Mouse (Mus musculus) lung, embryonic 14.5 days (tissue): Measurements from ENCODE around the gene Prmt7. TPM values are rescaled to one million over a fixed set of nuclear protein-coding genes. Genes with fewer than 3 reads are reported as not detected.

Experiments used
- ATAC-seq: fragments of 200-750 bp; cut with Nextera tagmentation; 2 replicates; pipeline ENCODE4 v1.8.0; 2017; ENCODE audit warnings: mild to moderate bottlenecking, moderate TSS enrichment, moderate library complexity; ENCODE audit not compliant: insufficient read depth
- DNase-seq: peaks from one replicate; pipeline ENCODE4 v3.0.0-alpha.2; 2015
- H3K27ac ChIP-seq: fragments of 300-500 bp; sonication (generic); 2 replicates; pipeline ENCODE4 v1.5.1; 2014; ENCODE audit warnings: low read depth, mild to moderate bottlenecking, moderate library complexity
- H3K27me3 ChIP-seq: fragments of 300-500 bp; sonication (generic); 2 replicates; pipeline ENCODE4 v1.6.1; 2014; ENCODE audit warnings: low read length, control low read depth; ENCODE audit not compliant: insufficient read depth
- H3K36me3 ChIP-seq: fragments of 300-500 bp; sonication (generic); 2 replicates; pipeline ENCODE4 v1.6.1; 2014; ENCODE audit warnings: control low read depth; ENCODE audit not compliant: insufficient read depth
- H3K4me1 ChIP-seq: fragments of 300-500 bp; sonication (generic); 2 replicates; pipeline ENCODE4 v1.6.1; 2014; ENCODE audit warnings: antibody characterized with exemption, control low read depth; ENCODE audit not compliant: insufficient read depth
- H3K4me2 ChIP-seq: fragments of 300-500 bp; sonication (generic); 2 replicates; pipeline ENCODE4 v1.6.1; 2014; ENCODE audit warnings: mild to moderate bottlenecking
- H3K4me3 ChIP-seq: fragments of 300-500 bp; sonication (generic); 2 replicates; pipeline ENCODE4 v1.5.1; 2014; ENCODE audit warnings: low read depth, low read length
- H3K9ac ChIP-seq: fragments of 300-500 bp; sonication (generic); 2 replicates; pipeline ENCODE4 v1.6.1; 2014
- H3K9me3 ChIP-seq: fragments of 300-500 bp; sonication (generic); 2 replicates; pipeline ENCODE4 v1.6.1; 2016; ENCODE audit warnings: low read depth, low read length, control low read depth
- CTCF ChIP-seq: IDR thresholded peaks from 2 replicates; pipeline ENCODE4 v1.5.1; 2016; ENCODE audit warnings: antibody characterized with exemption, low read depth
- WGBS: fragments of 180-500 bp; shearing (Covaris S2); extraction: QIAGEN DNeasy Blood & Tissue Kit; methylation state at CpG from one replicate; pipeline ENCODE4 v1.1.7; 2014; 5-methylcytosine and 5-hydroxymethylcytosine counted together
- polyA plus RNA-seq: library from polyadenylated mRNA; unstranded; fragments of >200 nt; fragmentation: Nextera tagmentation; extraction: Ambion mirVana; gene quantifications from 2 replicates; pipeline ENCODE4 v1.2.1, GENCODE M21; 2014

Prmt7 gene
- polyA plus RNA-seq, 1 experiment from 2014 or later, result 53.9 TPM

GRCm38 (mm10) chr8:106300739-106301715, 90.3 kb downstream of the Prmt7 start:
- Histone ChIP-seq H3K4me3 (no peak overlapping the region), H3K4me1 (no peaks in the 10 kb centered on the region), H3K9me3 (no peaks in the 10 kb centered on the region), H3K27ac (no peak overlapping the region), H3K9ac (no peak overlapping the region), H3K4me2 (no peak overlapping the region), H3K36me3 (no peaks in the 10 kb centered on the region), H3K27me3 (no peaks in the 10 kb centered on the region)
- ATAC-seq, result no peak
- 61% methylated on average over 9 of the region's 9 CpGs for WGBS
- no peak for DNase-seq
- no peak for TF ChIP-seq CTCF

Other genes starting within 250 kb of the Prmt7 start
- gene Slc12a4, start 244.8 kb upstream of the Prmt7 start, polyA plus RNA-seq, result 32.9 and 35.8 TPM in 2 replicates
- not detected in 2 replicates for gene Dpep3, start 231.5 kb upstream of the Prmt7 start, polyA plus RNA-seq
- gene Dus2, start 219.6 kb upstream of the Prmt7 start, polyA plus RNA-seq, result 20.0 and 20.3 TPM in 2 replicates
- gene Dpep2nb, start 205.0 kb upstream of the Prmt7 start, polyA plus RNA-seq, result not detected in 2 replicates
- 19.1 and 19.5 TPM in 2 replicates for gene Ddx28, start 199.1 kb upstream of the Prmt7 start, polyA plus RNA-seq
- gene Nfatc3, start 152.1 kb upstream of the Prmt7 start, polyA plus RNA-seq, result 7.1 and 7.6 TPM in 2 replicates
- gene Esrp2, start 74.0 kb upstream of the Prmt7 start, polyA plus RNA-seq, result 29.6 and 31.1 TPM in 2 replicates
- 3.5 and 3.8 TPM in 2 replicates for gene Pla2g15, start 60.5 kb upstream of the Prmt7 start, polyA plus RNA-seq
- gene Slc7a6, start 42.1 kb upstream of the Prmt7 start, polyA plus RNA-seq, result 80.6 and 85.0 TPM in 2 replicates
- gene Slc7a6os, start within 50 bp of the Prmt7 start, polyA plus RNA-seq, result 36.7 and 38.6 TPM in 2 replicates
- gene Smpd3, start 127.1 kb downstream of the Prmt7 start, polyA plus RNA-seq, result 0.57 and 0.93 TPM in 2 replicates
- gene Zfp90, start 204.4 kb downstream of the Prmt7 start, polyA plus RNA-seq, result 19.6 and 20.2 TPM in 2 replicates